Mouse (Mus musculus): ENCODE measurements at regions not wholly inside any gene's neighbourhood (a gene's known extent, or its start where the extent isn't known, plus 50 kb on each side); places are given as distances from the start of the nearest gene placed in this dataset.
A peak's percentile ranks its signal among the peaks of the same experiment; 100 is the strongest.

- no peak for DNase-seq
Measured at GRCm38 (mm10) chr19:15851622-15852021, 95.5 kb downstream of the Psat1 start.

GRCm38 (mm10) chr19:15850722-15851121, 96.4 kb downstream of the Psat1 start:
- DNase-seq: no peak

GRCm38 (mm10) chr19:15849235-15849634, 97.9 kb downstream of the Psat1 start:
- DNase-seq: no peak

GRCm38 (mm10) chr19:15838327-15838726, 108.8 kb downstream of the Psat1 start:
- peak in 1 of 2 experiments; percentile 44 for DNase-seq

GRCm38 (mm10) chr19:15837715-15838175, 109.4 kb downstream of the Psat1 start:
- peak; percentile 28 to 53 for DNase-seq

GRCm38 (mm10) chr19:15836956-15837714, 110.0 kb downstream of the Psat1 start:
- peak; percentile 34 to 43 for DNase-seq

- DNase-seq: peak in 1 of 2 experiments; percentile 20
Measured at GRCm38 (mm10) chr19:15836201-15836955, 110.8 kb downstream of the Psat1 start.

- peak in 1 of 2 experiments; percentile 16 for DNase-seq
Measured at GRCm38 (mm10) chr19:15830385-15830784, 116.8 kb downstream of the Psat1 start.

- peak; percentile 43 to 52 for DNase-seq
Measured at GRCm38 (mm10) chr19:15829158-15829557, 118.0 kb downstream of the Psat1 start.

GRCm38 (mm10) chr19:15827990-15828705, 119.0 kb downstream of the Psat1 start:
- no peak for DNase-seq

- no peak for DNase-seq
Measured at GRCm38 (mm10) chr19:15827120-15827989, 119.8 kb downstream of the Psat1 start.

GRCm38 (mm10) chr19:15823688-15824371, 123.3 kb downstream of the Psat1 start:
- DNase-seq: no peak

- no peak for DNase-seq
Measured at GRCm38 (mm10) chr19:15820020-15820419, 127.1 kb downstream of the Psat1 start.

GRCm38 (mm10) chr19:15815166-15815565, 132.0 kb downstream of the Psat1 start:
- DNase-seq: no peak

- no peak for DNase-seq
Measured at GRCm38 (mm10) chr19:15809008-15809407, 138.1 kb downstream of the Psat1 start.

- no peak for DNase-seq
Measured at GRCm38 (mm10) chr19:15807681-15808080, 139.5 kb downstream of the Psat1 start.

GRCm38 (mm10) chr19:15803131-15803889, 143.8 kb downstream of the Psat1 start:
- no peak for DNase-seq

GRCm38 (mm10) chr19:15802641-15803040, 144.5 kb downstream of the Psat1 start:
- no peak for DNase-seq

- peak; percentile 79 to 86 for DNase-seq
Measured at GRCm38 (mm10) chr19:15801811-15802486, 145.2 kb downstream of the Psat1 start.
